Mouse (Mus musculus) Patski (cell line): Measurements from ENCODE around the gene Rad18. TPM values are rescaled to one million over a fixed set of nuclear protein-coding genes. Genes with fewer than 3 reads are reported as not detected.

Experiments
- ATAC-seq: fragments of 100-300 bp; one replicate; pipeline ENCODE4 v1.8.0; 2021
- CTCF ChIA-PET: fragments of 350-600 bp; sonication (Branson Sonifier 250); formaldehyde crosslinking; loops from one replicate; lab custom pipeline; 2022; ENCODE audit warnings: inconsistent platforms; lab: Charles Lee
- POLR2A ChIA-PET: fragments of 350-600 bp; sonication (Branson Sonifier 250); formaldehyde crosslinking; loops from one replicate; lab custom pipeline; 2022; ENCODE audit warnings: antibody characterized with exemption, inconsistent platforms; lab: Charles Lee
- DNase-seq: peaks from one replicate; pipeline ENCODE4 v3.0.0-alpha.2; 2011; ENCODE audit warnings: low read depth, low spot score
- H3K27me3 ChIP-seq: fragments of 371-371 bp; one replicate; pipeline ENCODE4 v1.5.1; 2021
- CTCF ChIP-seq: fragments of 100-300 bp; IDR thresholded peaks from one replicate; pipeline ENCODE4 v1.5.1; 2021
- in situ Hi-C: fragments of 300-500 bp; cut with MboI; formaldehyde crosslinking; loops from 3 replicates; pipeline ENCODE4 v1.11.1; 2018; ENCODE audit warnings: low pct_unique_long_range_greater_than_20kb, mixed read lengths
- polyA plus RNA-seq: library from polyadenylated mRNA; unstranded; gene quantifications from one replicate; pipeline ENCODE4 v1.2.3, GENCODE M21; 2021

Rad18 gene
- polyA plus RNA-seq, 1 experiment from 2014 or later, result 17.0 TPM

DNA sequence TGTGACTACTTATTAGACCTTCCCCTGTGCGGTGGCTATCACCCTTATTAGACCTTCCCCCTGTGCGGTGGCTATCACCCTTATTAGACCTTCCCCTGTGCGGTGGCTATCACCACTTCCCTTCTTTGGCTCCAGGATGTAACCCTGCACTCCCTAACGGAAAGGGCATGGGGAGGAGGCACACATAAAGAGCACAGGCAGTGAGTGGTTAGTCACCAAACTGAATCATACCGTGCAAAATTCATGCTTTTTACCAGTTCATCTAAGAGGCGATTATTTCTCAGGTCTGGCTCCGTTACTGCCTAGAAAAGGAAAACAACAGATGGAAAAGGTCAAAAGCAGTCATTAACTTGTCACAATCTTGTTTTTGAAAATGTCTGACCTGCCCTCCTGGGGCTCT, 10.0 kb downstream of the Rad18 start:
- no peaks in the 10 kb centered on the region for H3K27me3 ChIP-seq
- no peak for DNase-seq
- in situ Hi-C loops, result loop anchor here (25.0 kb wide), 1 partner anchor 474 kb away; no protein-coding TSS in a partner anchor
- ATAC-seq, result no peak
- POLR2A ChIA-PET, result no interaction called here
- no peak for TF ChIP-seq CTCF
- CTCF ChIA-PET, result interaction anchor here (1.0 to 2.5 kb wide), 2 partner anchors 12 to 195 kb away, joined by 4 to 8 read pairs; no protein-coding TSS in a partner anchor

DNA sequence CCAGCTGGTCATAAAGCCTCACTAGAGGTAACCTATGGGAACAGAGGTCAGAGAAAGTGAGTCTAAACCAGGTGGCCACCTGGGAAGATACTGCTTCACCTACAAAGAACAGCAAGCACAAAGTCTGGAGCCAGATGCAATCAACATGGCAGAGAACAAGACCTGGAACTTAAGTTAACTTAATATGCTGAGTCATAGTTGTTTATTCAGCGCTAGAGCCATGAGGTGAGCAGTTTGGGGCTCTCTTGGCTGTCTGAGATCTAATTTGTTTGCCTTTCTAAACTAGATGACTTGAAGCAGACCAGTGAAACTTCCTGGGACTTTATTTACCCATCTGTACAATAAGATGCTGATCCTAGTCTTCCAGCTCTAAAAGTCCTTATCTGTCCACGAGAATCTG, 12.4 kb downstream of the Rad18 start:
- DNase-seq (no peak), ATAC-seq (no peak)
- no peaks in the 10 kb centered on the region for H3K27me3 ChIP-seq
- no peak for TF ChIP-seq CTCF
- ChIA-PET POLR2A (no interaction called here), CTCF (no interaction called here)
- in situ Hi-C loops, result loop anchor here (25.0 kb wide), 1 partner anchor 472 kb away; no protein-coding TSS in a partner anchor

DNA sequence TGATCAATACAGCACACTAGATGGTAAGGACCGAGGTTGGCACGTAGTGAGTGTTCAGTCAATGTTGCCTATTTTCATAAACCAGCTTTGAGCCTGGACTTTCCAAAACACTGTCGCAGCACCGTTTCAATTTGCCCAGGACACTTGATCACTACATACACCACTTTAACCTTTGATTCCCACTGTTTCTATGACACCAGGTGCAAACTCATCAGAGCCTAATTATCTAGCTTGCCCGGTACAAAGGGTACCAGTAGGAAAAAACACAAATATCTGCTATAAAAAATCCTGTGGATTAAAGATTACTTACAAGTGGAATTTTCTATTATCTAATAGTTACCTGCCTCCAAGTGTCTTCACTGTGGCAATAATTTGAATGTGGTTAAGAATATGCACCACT, 64.4 kb downstream of the Rad18 start:
- POLR2A ChIA-PET, result no interaction called here
- ATAC-seq (no peak), DNase-seq (no peak)
- in situ Hi-C loops, result no loop called here
- CTCF ChIA-PET, result interaction anchor here (0.7 kb wide), 1 partner anchor 15 kb away, joined by 4 read pairs; no protein-coding TSS in a partner anchor
- TF ChIP-seq CTCF, result no peak
- H3K27me3 ChIP-seq, result no peaks in the 10 kb centered on the region

DNA sequence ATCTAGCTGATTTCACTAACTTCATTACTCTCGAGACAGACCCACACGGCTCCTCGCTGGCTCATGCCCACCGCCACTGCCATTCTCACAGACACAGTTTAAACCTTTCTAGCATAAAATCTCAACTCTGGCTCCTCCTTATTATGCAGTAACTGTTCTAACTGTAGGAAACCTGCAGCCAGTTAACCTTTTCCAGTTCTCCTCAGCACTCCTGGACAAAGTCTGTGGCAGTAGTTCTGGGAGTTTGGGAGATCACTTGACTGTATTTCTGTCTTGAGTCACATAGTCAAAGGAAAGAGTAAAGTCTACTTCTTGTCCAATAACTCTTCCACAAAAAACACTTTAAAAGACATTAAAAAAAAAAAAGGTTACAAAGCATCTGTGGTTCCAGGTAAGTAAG, 66.2 kb downstream of the Rad18 start:
- ChIA-PET CTCF (interaction anchor here (1.1 kb wide), 1 partner anchor 12 kb away, joined by 3 read pairs; no protein-coding TSS in a partner anchor), POLR2A (no interaction called here)
- in situ Hi-C loops, result no loop called here
- TF ChIP-seq CTCF, result no peak
- ATAC-seq (no peak), DNase-seq (no peak)
- H3K27me3 ChIP-seq, result no peaks in the 10 kb centered on the region

DNA sequence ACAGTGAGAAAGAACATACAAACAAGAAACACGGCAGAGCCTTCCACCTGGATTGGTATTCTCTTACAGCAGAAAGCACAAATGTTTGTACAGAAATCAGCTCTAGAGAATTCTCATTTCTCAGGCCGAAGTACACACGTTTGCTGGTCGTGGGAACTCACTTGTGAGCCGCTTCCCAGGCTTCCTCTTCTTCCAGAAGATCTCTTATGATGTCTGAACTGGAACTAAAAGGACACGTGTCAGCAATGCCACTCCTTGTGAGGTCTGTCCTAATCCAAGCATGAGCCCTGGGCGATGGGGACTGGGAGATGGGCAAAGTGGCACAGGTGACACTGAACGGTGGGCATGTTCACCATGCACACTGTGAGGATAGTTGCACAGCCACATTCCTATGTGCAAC, 68.2 kb downstream of the Rad18 start:
- POLR2A ChIA-PET, result no interaction called here
- no peak for ATAC-seq
- in situ Hi-C loops, result no loop called here
- no peaks in the 10 kb centered on the region for H3K27me3 ChIP-seq
- CTCF ChIA-PET, result no interaction called here
- no peak for DNase-seq
- TF ChIP-seq CTCF, result no peak

DNA sequence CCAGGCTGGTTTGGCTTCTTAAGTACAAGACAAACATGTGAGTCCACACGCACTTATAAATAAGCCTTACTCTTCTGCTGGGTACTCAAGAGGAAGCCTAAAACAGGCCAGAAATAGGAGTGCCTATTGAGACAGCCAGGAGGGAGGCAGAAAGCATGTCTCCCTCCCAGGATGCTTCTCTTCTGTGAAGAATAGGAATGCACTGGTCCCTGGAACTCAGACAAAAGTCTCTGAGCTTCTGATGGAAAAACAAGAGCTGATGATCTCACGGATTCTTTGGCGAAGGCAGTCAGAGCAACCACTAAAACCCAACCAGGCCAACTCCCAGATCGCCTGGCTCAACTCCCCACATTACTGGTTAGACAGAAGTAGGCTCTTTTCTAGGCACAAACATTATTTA, 74.2 kb downstream of the Rad18 start:
- no peaks in the 10 kb centered on the region for H3K27me3 ChIP-seq
- DNase-seq, result no peak
- in situ Hi-C loops, result no loop called here
- no peak for TF ChIP-seq CTCF
- POLR2A ChIA-PET, result interaction anchor here (0.5 kb wide), 1 partner anchor 713 kb away, joined by 4 read pairs; no protein-coding TSS in a partner anchor
- no peak for ATAC-seq
- CTCF ChIA-PET, result interaction anchor here (1.3 kb wide), 1 partner anchor 36 kb away, joined by 3 read pairs; no protein-coding TSS in a partner anchor

DNA sequence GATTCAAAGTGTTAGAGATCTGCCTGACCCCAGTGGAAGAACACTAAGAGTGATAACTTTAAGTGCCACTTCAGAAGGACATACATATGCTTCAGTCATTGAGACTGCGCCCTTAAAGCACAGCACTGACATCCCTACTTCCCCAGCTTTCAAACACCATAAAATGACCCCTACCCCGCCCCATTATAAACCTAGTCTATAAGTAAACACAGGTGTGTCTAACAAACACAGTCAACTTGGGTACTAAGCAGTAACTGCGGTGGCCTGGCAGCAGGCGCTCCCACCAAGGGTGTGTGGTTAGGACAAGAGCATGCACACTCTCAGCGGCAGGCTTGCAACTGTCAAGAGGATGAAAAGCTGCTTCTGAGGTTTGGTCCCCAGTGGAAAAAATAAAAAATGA, 76.5 kb downstream of the Rad18 start:
- ATAC-seq (no peak), DNase-seq (no peak)
- no peak for TF ChIP-seq CTCF
- no peaks in the 10 kb centered on the region for H3K27me3 ChIP-seq
- ChIA-PET CTCF (interaction anchor here (1.0 kb wide), 1 partner anchor 18 kb away, joined by 3 read pairs; no protein-coding TSS in a partner anchor), POLR2A (no interaction called here)
- in situ Hi-C loops, result no loop called here

DNA sequence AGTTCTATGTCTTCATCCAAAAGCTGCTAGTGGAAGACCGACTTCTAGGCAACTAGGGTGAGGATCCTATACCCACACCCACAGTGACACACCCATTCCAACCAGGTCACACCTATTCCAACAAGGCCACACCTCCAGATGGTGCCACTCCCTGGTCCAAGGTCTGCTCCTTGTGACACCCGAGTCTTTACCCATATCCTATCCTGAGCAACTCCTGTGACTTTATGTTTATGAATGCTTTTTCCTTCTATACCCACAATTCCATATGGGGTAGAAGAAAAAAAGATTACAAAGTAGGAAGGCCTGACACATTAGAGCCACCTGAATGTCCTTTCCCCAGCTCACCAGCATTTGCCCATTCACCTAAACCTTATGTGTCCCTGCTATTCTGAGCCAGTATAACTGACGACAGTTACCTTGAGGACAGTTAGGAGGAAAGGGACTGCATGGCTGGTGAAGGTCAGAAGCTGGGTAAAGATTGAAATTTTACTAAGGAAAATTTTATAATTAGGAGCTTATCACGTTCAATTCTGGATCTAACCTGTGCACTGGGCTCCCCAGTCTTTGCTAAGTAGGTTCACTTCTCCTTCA, 78.7 kb downstream of the Rad18 start:
- no peak for ATAC-seq
- TF ChIP-seq CTCF, result no peak

DNA sequence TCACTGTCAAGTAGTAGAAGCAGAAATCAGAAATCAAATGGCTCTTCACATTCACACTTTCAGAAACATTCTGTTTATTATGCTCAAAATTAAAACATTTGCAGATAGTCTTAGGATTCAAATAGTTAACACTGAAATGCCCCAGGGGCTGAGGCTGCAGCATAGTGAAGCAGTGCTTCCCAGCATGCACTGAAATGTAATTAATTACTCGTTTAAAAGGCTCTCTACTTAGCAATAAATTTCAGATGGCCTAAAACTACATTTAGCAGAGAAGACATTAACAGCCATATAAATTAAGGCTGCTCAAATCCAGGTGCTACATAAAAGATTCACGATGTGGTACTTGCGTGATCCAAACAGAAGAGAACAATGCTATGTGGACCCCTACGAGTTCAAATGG, 87.5 kb downstream of the Rad18 start:
- in situ Hi-C loops, result no loop called here
- no peak for TF ChIP-seq CTCF
- CTCF ChIA-PET, result no interaction called here
- DNase-seq (no peak), ATAC-seq (no peak)
- POLR2A ChIA-PET, result no interaction called here
- no peaks in the 10 kb centered on the region for H3K27me3 ChIP-seq

More for the DNA sequence above, 78.7 kb downstream of the Rad18 start:
- in situ Hi-C loops, result no loop called here
- POLR2A ChIA-PET, result no interaction called here
- no peaks in the 10 kb centered on the region for H3K27me3 ChIP-seq
- CTCF ChIA-PET, result interaction anchor here (1.3 to 1.6 kb wide), 2 partner anchors 12 to 16 kb away, joined by 3 read pairs; no protein-coding TSS in a partner anchor
- DNase-seq, result no peak

DNA sequence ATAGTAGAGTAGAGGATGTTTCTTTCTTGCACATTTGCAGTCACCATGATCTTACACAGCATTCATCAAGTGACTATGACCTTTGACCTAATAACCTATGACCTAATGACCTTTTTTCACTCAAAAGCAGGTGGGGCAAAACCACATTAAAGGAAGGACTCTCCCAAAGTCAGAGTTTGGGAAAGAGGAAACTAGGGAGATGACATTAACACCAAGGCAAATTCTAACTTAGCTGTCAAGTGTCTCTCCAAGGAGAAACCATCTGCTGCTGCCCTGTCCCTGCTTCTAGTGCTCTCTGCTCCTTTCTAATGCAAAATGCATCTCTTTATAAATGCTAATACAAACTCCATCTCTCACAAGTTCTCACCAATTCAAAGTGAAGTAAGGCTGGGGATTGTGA, 92.6 kb downstream of the Rad18 start:
- POLR2A ChIA-PET, result no interaction called here
- TF ChIP-seq CTCF, result no peak
- no peak for DNase-seq
- CTCF ChIA-PET, result interaction anchor here (1.3 kb wide), 1 partner anchor 21 kb away, joined by 3 read pairs; no protein-coding TSS in a partner anchor
- no peak for ATAC-seq
- in situ Hi-C loops, result no loop called here
- H3K27me3 ChIP-seq, result no peaks in the 10 kb centered on the region

DNA sequence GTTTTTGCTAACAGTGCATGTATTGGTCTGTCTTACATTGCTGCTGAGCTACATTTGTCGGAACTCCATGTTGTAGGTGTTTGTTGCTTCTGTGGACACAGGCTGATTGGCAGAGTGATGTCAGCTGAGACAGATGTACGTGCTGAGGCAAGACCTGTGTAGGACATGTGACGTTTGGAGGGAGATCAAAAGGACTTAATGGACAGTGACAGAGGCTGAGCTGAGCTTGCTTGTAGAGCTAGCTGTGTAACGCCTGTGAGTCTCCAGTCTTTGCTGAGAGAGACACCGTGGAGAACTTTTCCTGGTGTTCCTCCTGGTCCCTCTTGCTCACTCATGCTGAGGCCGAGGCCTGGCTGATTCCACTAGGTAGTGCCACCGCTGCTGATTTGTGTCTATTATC, 101.5 kb downstream of the Rad18 start:
- ChIA-PET CTCF (no interaction called here), POLR2A (no interaction called here)
- no peak for TF ChIP-seq CTCF
- ATAC-seq, result no peak
- H3K27me3 ChIP-seq, result no peaks in the 10 kb centered on the region
- in situ Hi-C loops, result no loop called here
- no peak for DNase-seq

DNA sequence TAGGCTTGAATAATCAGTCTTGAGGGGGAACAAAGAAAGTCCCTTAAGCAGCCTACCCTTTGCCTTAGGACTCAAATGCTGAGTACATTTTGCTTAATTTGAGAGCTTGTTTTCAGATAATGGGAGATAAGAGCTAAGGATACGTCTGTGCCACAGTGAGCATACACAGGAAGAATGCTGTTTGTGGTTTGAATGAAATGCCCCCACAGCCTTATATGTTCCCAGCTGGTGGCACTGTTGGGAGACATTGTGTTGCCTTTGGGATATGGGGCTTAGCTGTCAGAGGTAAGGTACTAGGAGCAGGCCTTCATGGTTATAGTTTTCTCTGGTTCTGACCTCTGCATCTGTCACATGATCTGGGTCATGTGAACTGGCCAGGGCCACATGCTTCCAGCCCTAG, 108.6 kb downstream of the Rad18 start:
- TF ChIP-seq CTCF, result peak; percentile 38
- ChIA-PET POLR2A (no interaction called here), CTCF (no interaction called here)
- no peaks in the 10 kb centered on the region for H3K27me3 ChIP-seq
- no peak for DNase-seq
- ATAC-seq, result peak; percentile 84
- in situ Hi-C loops, result no loop called here
